Mouse (Mus musculus) megakaryocyte, embryonic 14.5 days (primary cell): ENCODE measurements around the gene Lhx3. TPM values are rescaled to one million over a fixed set of nuclear protein-coding genes. Genes with fewer than 3 reads are reported as not detected.

ENCODE experiments used
- H3K27me3 ChIP-seq: replicated peaks from 2 replicates; pipeline ENCODE3; 2012; ENCODE audit warnings: inconsistent platforms
- H3K36me3 ChIP-seq: replicated peaks from 2 replicates; pipeline ENCODE3; 2012; ENCODE audit warnings: low read length, inconsistent platforms, mixed read lengths
- H3K4me1 ChIP-seq: 2 replicates; pipeline ENCODE4 v1.6.1; 2012; ENCODE audit warnings: inconsistent platforms
- H3K4me3 ChIP-seq: replicated peaks from 2 replicates; pipeline ENCODE3; 2012; ENCODE audit warnings: moderate library complexity, mild to moderate bottlenecking, inconsistent platforms
- H3K9me3 ChIP-seq: 2 replicates; pipeline ENCODE4 v1.6.1; 2012; ENCODE audit warnings: inconsistent platforms
- FLI1 ChIP-seq: IDR thresholded peaks from 2 replicates; pipeline ENCODE4 v1.6.1; 2012; ENCODE audit warnings: low read length, inconsistent platforms, mixed read lengths
- GATA1 ChIP-seq: IDR thresholded peaks from 3 replicates; pipeline ENCODE4 v1.6.1; 2012; ENCODE audit warnings: mixed read lengths, low read length, inconsistent platforms, borderline replicate concordance
- polyA plus RNA-seq: library from polyadenylated mRNA; stranded (reverse); fragments of >175 nt; gene quantifications from 2 replicates; pipeline ENCODE4 v1.2.3, GENCODE M21; 2012; ENCODE audit warnings: low replicate concordance; ENCODE audit not compliant: insufficient read depth

Gene Lhx3
- polyA plus RNA-seq: not detected in 2 replicates

DNA sequence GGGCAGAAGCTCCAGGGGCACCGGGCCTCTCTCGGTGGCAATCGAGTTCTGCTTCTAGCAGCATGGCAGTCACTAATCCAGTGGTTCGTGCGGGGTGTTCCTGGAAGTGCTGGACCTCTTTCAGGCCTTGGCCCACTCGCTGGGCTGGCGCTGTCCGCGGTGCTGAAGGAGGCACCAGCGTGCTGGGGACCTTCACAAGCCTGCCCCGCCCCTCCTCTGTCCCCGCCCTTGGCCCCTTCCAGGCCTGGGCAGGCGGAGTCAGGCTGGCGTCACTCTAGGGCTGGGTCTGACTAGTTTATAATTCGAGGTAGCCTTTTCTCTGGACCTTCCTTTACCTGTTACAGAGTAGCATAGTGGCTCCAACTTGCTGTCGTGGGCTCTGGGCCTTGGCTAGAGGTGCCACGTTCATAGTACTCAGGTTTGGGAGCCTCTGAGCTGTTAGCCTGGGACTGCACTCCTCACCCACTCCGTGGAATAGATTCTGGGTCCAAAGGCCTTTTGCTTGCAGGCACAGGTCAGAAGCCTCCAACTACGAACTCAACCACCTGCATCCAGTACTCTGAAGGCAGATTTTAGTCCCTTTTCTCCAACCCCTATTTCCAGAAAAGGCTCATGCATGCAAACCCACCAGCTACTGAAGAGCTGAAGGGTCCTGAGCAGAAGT, at the start of gene Lhx3:
Gene Lhx3, minus strand, starts transcription at position 164 of the 664 bp plus-strand sequence.
- H3K4me3 ChIP-seq: no peak within 1 kb of the TSS
- peaks cover 49% of the 10 kb centered on the region for H3K27me3 ChIP-seq
- H3K36me3 ChIP-seq: peaks cover 38% of the 10 kb centered on the region
- peaks cover 4% of the 10 kb centered on the region; the same call in 1 of the 2 replicates for H3K4me1 ChIP-seq
- peaks cover 27% of the 10 kb centered on the region for H3K9me3 ChIP-seq
- TF ChIP-seq FLI1 (no peak), GATA1 (no peak)

DNA sequence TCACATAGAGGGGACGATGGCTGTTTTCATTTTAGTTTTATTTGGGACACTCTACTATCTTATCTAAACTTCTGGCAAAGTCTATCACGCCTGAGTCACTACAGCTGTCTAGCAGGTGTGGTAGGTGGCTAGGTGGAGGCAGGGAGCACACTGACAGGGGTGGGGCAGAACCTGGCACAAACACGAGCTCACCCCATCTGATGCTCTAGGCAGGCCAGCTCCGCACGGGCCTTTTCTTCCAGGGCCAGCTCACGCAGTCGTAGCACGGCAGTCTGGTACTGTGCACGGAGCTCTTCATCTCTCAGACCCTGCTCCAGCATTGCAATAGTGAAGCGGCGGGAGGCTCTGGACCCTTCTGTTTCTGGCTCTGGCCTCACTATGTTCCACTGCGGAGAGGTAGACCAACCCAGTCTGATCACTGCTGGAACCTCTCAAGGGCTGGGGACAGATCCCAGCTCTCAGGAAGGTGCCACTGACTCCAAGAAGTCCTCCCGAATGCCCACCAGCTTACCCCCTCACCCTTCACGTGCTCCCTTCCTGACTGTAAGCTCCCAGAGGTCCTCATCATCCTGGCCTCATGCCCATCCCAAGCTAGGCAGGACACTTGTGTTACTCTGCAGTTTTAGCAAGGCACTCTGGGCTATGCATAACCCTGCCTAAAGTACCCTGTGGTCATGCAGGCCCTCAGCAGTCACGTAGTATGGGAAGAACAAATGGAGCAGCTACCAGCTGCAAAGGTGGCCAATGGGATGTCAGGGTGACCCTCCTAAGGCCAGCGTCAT, 49.4 kb upstream of the Lhx3 start:
- H3K27me3 ChIP-seq: peaks cover 72% of the 10 kb centered on the region
- TF ChIP-seq GATA1 (no peak), FLI1 (no peak)

DNA sequence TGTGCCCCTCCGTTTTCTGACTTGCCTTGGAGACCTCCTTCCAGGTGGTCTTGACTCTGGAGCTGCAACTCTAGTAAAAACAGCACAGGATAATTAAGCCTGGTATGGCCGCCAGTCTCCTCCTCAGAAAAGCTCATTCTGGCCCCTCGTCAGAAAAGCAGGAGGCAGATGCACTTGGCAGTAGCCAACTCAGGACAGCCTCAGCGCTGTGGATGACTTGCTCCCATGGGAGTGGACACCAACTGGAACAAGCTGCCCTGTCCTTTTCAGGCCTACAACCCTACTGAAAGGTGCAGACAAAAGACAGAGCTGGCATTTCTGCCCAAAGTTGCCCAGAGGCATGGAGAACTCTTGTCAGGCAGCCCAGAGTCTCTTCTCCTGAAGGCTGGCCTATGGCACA, 46.7 kb upstream of the Lhx3 start:
- Histone ChIP-seq H3K27me3 (peaks cover 91% of the 10 kb centered on the region), H3K9me3 (no peaks in the 10 kb centered on the region), H3K36me3 (no peaks in the 10 kb centered on the region), H3K4me3 (no peak overlapping the region), H3K4me1 (peaks cover 7% of the 10 kb centered on the region)
- TF ChIP-seq FLI1: no peak
- no peak for TF ChIP-seq GATA1

More for the DNA sequence above, 49.4 kb upstream of the Lhx3 start:
- H3K9me3 ChIP-seq: no peaks in the 10 kb centered on the region
- H3K36me3 ChIP-seq: no peaks in the 10 kb centered on the region
- H3K4me3 ChIP-seq: no peak overlapping the region
- H3K4me1 ChIP-seq: peaks cover 6% of the 10 kb centered on the region

DNA sequence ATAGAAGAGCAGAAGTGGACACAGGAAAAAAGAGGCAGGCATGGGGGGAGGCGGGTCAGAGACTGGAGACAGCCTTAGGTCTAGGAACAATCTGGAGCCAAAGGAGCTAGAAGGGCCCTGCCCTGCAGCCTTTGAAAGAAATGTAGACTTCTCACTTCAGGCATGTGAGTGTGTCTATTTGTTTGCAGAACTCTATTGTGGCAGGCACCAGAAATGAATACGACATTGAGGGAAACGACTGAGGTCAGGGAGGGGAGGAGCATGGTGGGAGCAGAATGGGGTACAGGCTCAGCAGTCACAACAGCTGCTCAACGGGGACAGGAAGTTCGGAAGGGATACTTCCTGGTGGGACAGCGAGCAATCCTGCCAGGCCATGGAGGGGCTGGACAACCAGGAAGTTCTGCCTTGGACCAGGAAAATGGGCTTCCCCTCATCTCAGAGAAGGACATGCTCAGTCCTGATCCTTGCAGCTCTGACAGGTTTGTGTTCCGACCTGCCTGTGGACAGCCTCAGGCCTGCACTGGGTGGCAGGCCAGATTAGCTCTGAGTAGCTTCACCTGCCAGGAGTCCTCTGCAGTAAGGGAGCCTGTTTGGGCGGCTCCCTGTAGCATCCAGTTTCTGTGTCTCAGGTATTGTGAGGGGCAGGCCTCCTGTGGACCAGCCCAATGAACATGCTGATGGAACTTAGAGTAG, 44.6 kb upstream of the Lhx3 start:
- peaks cover 94% of the 10 kb centered on the region for H3K27me3 ChIP-seq
- no peak overlapping the region for H3K4me3 ChIP-seq
- TF ChIP-seq FLI1 (no peak), GATA1 (no peak)
- peaks cover 7% of the 10 kb centered on the region for H3K4me1 ChIP-seq
- no peaks in the 10 kb centered on the region for H3K36me3 ChIP-seq
- no peaks in the 10 kb centered on the region for H3K9me3 ChIP-seq

DNA sequence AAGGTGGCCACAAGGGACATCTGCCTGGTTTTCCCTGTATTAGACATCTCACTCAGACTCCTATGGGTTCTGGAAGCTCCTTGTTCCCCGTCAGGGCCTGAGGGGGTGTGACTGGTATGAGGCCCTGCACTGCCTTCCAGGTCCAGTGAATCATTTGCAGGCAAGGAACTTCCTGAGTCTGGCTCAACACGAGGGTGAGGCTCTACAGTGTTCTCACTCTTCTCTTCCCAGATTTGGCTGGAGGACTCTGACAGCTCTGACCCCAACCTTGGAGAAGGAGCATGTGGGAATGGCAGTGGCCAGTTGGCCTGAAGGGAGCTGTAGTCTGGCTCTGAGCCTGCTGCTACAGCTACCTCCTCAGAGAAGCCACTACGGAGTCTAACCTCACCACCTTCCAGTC, 39.4 kb upstream of the Lhx3 start:
- TF ChIP-seq GATA1: no peak
- no peak for TF ChIP-seq FLI1
- Histone ChIP-seq H3K36me3 (no peaks in the 10 kb centered on the region), H3K9me3 (no peaks in the 10 kb centered on the region), H3K4me1 (peaks cover 1% of the 10 kb centered on the region), H3K4me3 (no peak overlapping the region), H3K27me3 (peaks cover 83% of the 10 kb centered on the region)

GRCm38 (mm10) chr2:26240841-26241240, 32.8 kb upstream of the Lhx3 start:
- no peak for TF ChIP-seq FLI1
- no peak for TF ChIP-seq GATA1
- Histone ChIP-seq H3K9me3 (no peaks in the 10 kb centered on the region), H3K36me3 (no peaks in the 10 kb centered on the region), H3K27me3 (peaks cover 36% of the 10 kb centered on the region), H3K4me1 (peaks cover 11% of the 10 kb centered on the region), H3K4me3 (no peak overlapping the region)

DNA sequence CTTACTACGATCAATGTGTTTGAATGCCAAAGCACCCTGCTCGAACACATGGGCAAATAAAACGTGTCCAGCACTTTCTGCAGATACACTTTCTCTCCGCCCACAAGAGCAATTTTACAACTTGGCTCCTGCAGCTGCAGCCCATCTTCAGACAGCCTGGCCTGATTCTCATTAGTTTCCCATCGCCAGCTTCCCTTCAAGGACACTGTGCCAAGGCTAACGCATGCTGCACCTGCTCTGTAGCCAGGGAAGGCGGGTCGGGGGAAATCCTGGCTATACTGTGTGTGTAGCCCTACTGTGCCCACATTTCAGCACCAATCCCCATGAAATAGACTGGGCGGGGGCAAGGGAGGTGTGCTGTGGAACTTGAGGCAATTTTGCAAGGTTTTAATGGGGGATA, 32.2 kb upstream of the Lhx3 start:
- H3K4me1 ChIP-seq: peaks cover 15% of the 10 kb centered on the region
- no peaks in the 10 kb centered on the region for H3K36me3 ChIP-seq
- no peak overlapping the region for H3K4me3 ChIP-seq
- H3K9me3 ChIP-seq: no peaks in the 10 kb centered on the region
- peaks cover 33% of the 10 kb centered on the region for H3K27me3 ChIP-seq
- TF ChIP-seq FLI1 (no peak), GATA1 (no peak)

DNA sequence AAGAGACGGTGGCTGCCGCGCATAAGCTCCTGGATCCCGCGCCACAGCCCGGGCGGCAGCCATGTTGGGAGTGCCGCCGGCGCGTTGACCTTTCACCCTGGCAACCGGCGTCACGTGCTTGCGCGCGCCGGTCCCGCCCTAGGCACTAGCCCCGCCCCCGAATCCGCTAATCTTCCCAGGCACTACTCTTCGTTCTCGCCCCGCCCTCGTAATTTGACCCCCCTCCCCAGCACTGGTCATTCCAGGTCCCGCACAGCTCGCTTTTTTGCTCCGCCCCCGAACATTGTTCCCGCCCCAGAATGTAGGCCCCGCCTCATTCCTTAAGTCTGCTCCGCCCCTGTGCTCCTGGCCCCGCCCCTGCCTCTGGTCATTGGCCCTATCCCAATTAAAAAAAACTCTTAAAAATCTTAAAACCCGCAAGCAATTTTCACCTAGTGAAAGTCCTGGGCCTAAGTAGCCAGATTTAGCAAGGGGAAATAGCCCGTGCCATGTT, 29.2 kb upstream of the Lhx3 start, which contains the start of gene Qsox2:
Gene Qsox2, minus strand, starts transcription at position 236 of the 493 bp plus-strand sequence.
- Histone ChIP-seq H3K4me1 (peaks cover 26% of the 10 kb centered on the region), H3K4me3 (peak within 1 kb of the TSS; percentile 99), H3K9me3 (no peaks in the 10 kb centered on the region), H3K36me3 (peaks cover 5% of the 10 kb centered on the region), H3K27me3 (peaks cover 12% of the 10 kb centered on the region)
- TF ChIP-seq FLI1: no peak
- no peak for TF ChIP-seq GATA1

DNA sequence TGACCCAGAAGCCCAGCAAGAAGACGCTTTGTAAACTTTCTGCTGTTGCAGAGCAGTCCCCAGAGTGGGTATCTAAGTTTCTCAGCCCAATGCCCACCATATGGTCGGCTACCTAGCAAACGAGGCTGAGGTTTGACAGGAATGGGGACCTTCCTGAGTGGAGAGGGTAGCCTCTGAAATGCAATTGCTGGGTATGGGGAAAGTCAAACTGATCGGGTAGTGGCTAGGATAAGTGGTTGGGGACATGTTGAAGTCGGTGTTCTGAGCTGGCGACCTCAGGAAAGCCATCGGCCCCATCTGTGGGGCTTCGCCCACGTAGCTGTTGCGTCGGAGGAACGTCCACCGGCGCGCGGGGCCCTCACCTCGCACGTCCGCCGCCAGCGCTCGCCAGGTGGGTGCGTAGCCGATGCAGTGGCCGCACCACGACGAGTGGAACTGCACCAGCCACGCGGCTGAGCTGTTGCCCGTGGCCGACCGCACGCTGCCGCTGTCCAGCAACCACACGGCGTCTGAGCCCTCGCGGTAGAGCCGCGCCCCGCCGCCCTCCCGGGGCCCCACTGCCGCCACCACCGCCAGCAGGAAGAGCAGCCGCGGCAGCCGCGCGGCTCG, 28.7 kb upstream of the Lhx3 start:
- Histone ChIP-seq H3K9me3 (no peaks in the 10 kb centered on the region), H3K36me3 (peaks cover 10% of the 10 kb centered on the region), H3K4me1 (peaks cover 31% of the 10 kb centered on the region), H3K27me3 (peaks cover 11% of the 10 kb centered on the region), H3K4me3 (peak overlapping the region; percentile 99)
- no peak for TF ChIP-seq GATA1
- no peak for TF ChIP-seq FLI1
